ENCODE assay signal across 10 mouse cellular contexts in the genomic region with DNA sequence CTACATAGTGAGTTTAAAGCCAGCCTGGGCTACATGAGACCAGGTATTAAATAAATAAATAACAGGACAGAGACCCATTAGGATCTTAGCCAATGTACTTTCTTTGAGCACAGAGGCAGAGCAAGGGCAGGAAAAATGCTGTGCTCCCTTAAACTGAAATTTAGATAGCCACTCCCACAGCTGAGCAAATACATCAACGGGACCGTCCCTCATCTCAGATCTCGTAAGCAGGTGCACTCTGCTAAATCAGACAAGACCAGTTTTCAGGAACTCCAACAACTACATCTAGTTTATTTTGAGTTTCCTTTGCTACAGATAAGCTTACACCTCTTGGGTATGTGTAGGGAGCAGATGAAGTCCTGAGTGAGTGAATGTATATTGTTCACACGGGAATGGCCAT. TPM values are rescaled to one million over a fixed set of nuclear protein-coding genes. Genes with fewer than 3 reads are reported as not detected.
"Had no signal": no experiment of that assay in that cellular context is flagged by ENCODE, and none has a peak within 500 bp of the region (broad histone marks: within the 10 kb centered on the region; RNA-seq: fewer than 3 reads in every experiment).

No protein-coding gene starts in this region.

- ATAC-seq: liver, postnatal 0 days; midbrain, embryonic 13.5 days had no signal

- DNase-seq: kidney, adult 18-20 months; kidney, postnatal 10 days; liver; liver, embryonic 13.5 days; liver, postnatal 0 days; right cerebral cortex, adult 18-20 months; right cerebral cortex, postnatal 25 days; thymus, postnatal 4 days had no signal

RNA-seq across cellular contexts. Expression of gene Greb1, which starts 57.4 kb away (rescaled TPM):
- total RNA-seq: megakaryocyte-erythroid progenitor cell, adult 5-6 weeks had no signal
